13 mouse cellular contexts compared by ENCODE assay signal in genomic region chr3:3308996-3309395, GRCm38 (mm10).
DNase-seq lines count a peak whose midpoint lies in the region; ATAC-seq and TF ChIP-seq lines count a peak whose summit lies in the region.
"Had no signal": no experiment of that assay in that cellular context is flagged by ENCODE, and none has a peak within 500 bp of the region (broad histone marks: within the 10 kb centered on the region; RNA-seq: fewer than 3 reads in every experiment).

No protein-coding gene starts in this region.

- 69% methylated on average over 17 of the region's 18 CpGs for WGBS in hindbrain, postnatal 0 days

- no peaks in the 10 kb centered on the region for H3K27me3 ChIP-seq in hindbrain, postnatal 0 days (ENCODE audit: insufficient read depth, low read length)
- H3K27me3 ChIP-seq: kidney, embryonic 15.5 days had no signal

- DNase-seq in heart, adult 11 months: peak; percentile 81
- no peak for DNase-seq in heart, postnatal 25 days (ENCODE audit: low spot score)
- peak; percentile 6 for DNase-seq in retina, postnatal 1 day
- no peak for DNase-seq in retina, embryonic 14.5 days (ENCODE audit: low spot score)
- no peak for DNase-seq in hindbrain, postnatal 0 days (ENCODE audit: low spot score)
- DNase-seq in frontal cortex, postnatal 25 days (ENCODE audit: low spot score in 2 of 2): no peak
- no peak for DNase-seq in embryo, embryonic 9.5 days (ENCODE audit: extremely low spot score)
- no peak for DNase-seq in kidney, postnatal 36 days
- DNase-seq: adrenal gland, postnatal 10 days; heart, postnatal 10 days; liver; right cerebral cortex, postnatal 14 days had no signal

- H3K36me3 ChIP-seq in hindbrain, postnatal 0 days (ENCODE audit: insufficient read depth, low read length): no peaks in the 10 kb centered on the region
- H3K36me3 ChIP-seq: kidney, embryonic 15.5 days had no signal

- H3K9me3 ChIP-seq in hindbrain, postnatal 0 days (ENCODE audit: low read length): no peaks in the 10 kb centered on the region

- TF ChIP-seq CTCF in hindbrain, postnatal 0 days (IDR thresholded peaks at IDR 0.05; ENCODE audit: low read depth): no peak

- H3K4me2 ChIP-seq in hindbrain, postnatal 0 days (ENCODE audit: low read depth, low read length): peak overlapping the region; percentile 29
- H3K4me2 ChIP-seq: kidney, embryonic 15.5 days had no signal

- no peak overlapping the region for H3K9ac ChIP-seq in hindbrain, postnatal 0 days (replicated peaks; ENCODE audit: low read length)
- H3K9ac ChIP-seq: kidney, embryonic 15.5 days had no signal

- no peak overlapping the region for H3K27ac ChIP-seq in hindbrain, postnatal 0 days
- H3K27ac ChIP-seq: kidney, embryonic 15.5 days had no signal

- peak; percentile 53; the same call in 1 of the 2 replicates for ATAC-seq in hindbrain, postnatal 0 days

- intact Hi-C loops in heart, postnatal 25 days (cut with DNase I): no loop called here

- peak overlapping the region; percentile 21 for H3K4me3 ChIP-seq in hindbrain, postnatal 0 days (ENCODE audit: low read length)
- H3K4me3 ChIP-seq: kidney, embryonic 15.5 days had no signal

- no peaks in the 10 kb centered on the region for H3K4me1 ChIP-seq in hindbrain, postnatal 0 days (ENCODE audit: insufficient read depth, low read length)
- H3K4me1 ChIP-seq: kidney, embryonic 15.5 days had no signal

Comparison
In these comparisons a context has a peak if more than half of its experiments do, and no peak if none do; other contexts are left out.
1. DNase-seq: peak in heart, adult 11 months (single experiment) and retina, postnatal 1 day (single experiment); none in heart, postnatal 25 days (single experiment), retina, embryonic 14.5 days (single experiment), hindbrain, postnatal 0 days (single experiment), frontal cortex, postnatal 25 days (0 of 2), embryo, embryonic 9.5 days (single experiment) and kidney, postnatal 36 days (0 of 2).